Mouse (Mus musculus): ENCODE measurements at regions not wholly inside any gene's neighbourhood (a gene's known extent, or its start where the extent isn't known, plus 50 kb on each side); places are given as distances from the start of the nearest gene placed in this dataset.

- DNase-seq = no peak
These were observed 469.2 kb upstream of the Syt1 start for GRCm38 (mm10) chr10:109479941-109480340.

DNA sequence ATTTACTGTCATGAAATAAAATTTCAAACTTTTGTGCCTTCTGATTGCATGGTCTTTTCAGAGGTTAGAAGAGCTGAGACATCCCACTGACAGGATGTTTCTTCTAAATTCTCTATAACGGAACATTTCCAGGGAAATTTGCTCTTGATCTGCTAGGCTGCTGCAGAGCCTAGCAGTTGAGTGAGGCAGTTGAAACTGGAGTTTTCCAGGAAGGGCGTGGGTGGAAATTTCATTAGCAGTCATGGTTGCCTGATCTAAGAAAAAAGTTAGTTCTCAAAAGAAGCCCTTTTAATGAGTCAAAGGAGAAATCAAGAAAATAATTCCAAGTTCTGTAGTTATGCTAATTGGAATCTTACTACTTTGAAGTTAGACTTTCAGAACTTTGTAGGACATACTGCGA lies 455.7 kb upstream of the Syt1 start:
- DNase-seq = no peak

DNA sequence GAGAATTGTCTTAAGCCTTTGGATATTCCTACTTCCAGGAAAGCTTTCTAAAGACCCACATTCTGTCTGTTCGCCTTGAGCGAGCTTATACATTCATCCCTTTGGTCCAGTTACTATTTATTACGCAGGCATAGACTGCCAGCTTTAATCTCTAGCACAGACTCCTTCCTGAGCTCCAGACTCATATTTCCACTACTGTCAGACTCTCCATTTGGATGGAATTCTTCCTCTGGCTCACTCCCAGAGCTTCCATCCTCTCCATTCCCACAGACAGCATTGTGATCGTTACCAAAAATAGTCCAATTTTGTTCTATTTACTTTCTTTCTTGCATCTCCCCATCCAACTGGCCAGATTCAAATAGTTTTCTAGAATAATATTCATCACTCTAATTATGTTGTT lies 420.3 kb upstream of the Syt1 start:
- DNase-seq = no peak

GRCm38 (mm10) chr10:109427878-109428277 lies 417.1 kb upstream of the Syt1 start:
- DNase-seq = no peak

- DNase-seq = no peak
These were observed 396.2 kb upstream of the Syt1 start for GRCm38 (mm10) chr10:109407011-109407410.

DNA sequence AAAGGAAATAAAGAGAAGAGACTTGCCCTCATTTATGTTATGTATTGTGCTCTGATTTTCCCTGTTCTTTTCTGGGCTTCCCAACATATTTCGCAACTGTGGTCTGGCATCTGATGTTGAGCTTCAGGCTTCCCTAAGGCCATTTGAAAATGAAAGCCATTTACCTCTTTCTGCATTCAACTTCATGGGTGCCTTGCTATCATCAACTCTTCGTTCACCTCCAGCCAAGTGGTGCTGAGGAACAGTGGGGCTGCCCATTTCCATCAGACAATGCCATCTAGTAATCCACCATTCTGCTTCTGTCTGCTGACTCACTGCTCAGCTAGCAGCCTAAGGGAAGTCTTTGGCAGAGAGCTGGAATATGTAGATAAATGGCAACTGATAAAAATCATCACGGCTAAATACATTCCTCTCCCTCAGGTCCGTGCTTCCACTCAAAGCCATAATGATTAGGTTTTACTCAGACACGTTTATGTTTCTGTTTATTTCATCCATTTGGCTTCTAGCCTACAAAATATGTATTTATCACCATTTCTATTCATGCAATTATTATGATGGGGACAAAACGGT lies 394.4 kb upstream of the Syt1 start:
- no peak for DNase-seq

- DNase-seq = no peak
These were observed 373.0 kb upstream of the Syt1 start for GRCm38 (mm10) chr10:109383758-109384157.

DNA sequence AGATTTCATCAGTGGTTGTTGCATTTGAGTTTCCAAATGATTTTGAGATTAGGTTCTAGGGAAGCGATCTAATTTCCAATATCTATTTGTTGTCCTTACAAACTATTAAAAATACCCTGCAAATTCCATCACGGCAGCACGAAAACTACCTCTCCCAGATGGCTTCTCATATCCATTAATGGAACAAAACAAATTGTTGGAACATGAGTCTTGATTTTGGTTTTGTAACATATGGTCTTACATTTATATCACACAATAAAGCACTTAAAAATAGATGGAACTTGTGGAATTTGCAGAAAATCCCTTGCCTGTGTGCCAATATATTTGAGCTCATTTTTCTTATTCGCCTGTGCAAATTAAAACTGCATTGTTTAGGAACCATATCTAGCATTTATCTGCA lies 368.1 kb upstream of the Syt1 start:
- no peak for DNase-seq

- no peak for DNase-seq
These were observed 349.4 kb upstream of the Syt1 start for GRCm38 (mm10) chr10:109360161-109360560.

DNA sequence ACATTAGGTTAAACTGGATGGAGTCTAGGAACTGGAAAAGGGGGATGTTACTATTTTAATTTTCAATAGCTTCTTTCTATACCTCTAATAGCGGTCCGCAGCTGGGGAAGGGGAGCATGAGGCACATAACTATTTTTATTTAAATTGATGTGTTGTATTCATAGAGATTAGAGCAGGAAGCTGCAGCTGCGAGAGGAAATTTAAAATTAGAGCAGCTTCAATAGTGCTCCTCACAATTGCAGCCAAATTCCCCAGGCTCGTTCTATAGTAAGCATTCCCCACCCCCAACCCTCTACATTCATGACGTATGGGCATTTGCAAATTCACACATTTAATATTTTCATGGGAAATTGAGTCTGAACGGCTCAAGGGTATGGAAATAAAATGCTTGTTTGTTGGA lies 348.0 kb upstream of the Syt1 start:
- DNase-seq = no peak

- DNase-seq = peak; percentile 14
These were observed 322.1 kb upstream of the Syt1 start for GRCm38 (mm10) chr10:109332846-109333386.

- no peak for DNase-seq
These were observed 298.5 kb upstream of the Syt1 start for GRCm38 (mm10) chr10:109309286-109309685.

DNA sequence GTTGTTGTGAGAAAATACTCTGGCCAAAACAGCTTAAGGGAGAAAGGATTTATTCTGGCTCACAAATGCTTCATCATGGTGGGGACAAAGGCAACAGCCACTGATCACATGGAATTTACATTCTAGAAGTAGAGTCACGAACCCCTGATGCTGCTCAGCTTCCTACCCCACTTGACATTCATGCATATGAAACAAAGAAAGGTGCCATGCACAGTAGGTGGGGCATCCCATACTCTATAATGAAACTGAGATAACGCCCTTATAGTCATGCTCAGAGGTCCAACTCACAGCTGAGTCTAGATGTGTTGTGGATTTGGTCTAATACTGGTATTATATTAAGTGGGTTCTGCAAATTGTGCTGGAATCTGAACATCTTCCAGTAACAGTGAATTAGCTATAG lies 289.4 kb upstream of the Syt1 start:
- no peak for DNase-seq

- no peak for DNase-seq
These were observed 289.0 kb upstream of the Syt1 start for GRCm38 (mm10) chr10:109299785-109300184.

GRCm38 (mm10) chr10:109283348-109283747 lies 272.6 kb upstream of the Syt1 start:
- no peak for DNase-seq

DNA sequence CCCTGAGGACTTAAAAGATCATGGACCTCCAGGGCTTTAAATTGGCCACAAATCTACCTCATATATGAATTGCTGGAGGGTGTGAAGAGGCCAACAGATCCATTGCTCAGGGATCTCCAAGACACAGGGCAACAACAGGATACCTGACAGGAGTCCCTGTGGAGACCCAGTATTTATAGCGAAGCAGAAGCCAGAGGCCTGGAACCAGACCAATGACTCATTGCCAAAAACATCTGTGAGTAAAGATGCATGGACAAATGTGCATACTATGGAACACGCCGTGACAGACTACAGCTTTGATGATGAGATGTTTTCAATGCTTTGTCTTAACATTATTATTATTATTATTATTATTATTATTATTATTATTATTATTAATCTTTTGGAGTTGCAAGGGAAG lies 239.0 kb upstream of the Syt1 start:
- DNase-seq = no peak

DNA sequence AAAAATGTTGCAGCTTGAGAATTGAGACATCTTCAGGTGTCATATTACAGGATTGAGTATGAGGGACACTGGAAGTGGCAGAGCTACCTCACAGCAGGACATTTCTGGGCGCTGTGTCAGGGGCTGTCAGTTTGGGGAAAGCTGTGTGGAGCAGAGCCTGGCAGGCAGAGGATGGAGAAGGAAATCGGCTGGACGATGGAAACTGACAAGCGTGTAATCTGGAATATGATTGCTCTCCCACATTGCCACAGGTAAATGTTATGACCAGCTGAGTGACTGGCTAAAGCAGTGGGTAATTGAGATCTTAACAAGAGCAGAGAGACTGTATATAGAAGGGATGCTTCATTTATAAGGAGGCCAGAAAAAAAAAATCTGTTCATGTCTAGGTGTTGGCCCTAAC lies 235.5 kb upstream of the Syt1 start:
- DNase-seq = no peak

- DNase-seq = no peak
These were observed 226.2 kb upstream of the Syt1 start for GRCm38 (mm10) chr10:109237026-109237425.

DNA sequence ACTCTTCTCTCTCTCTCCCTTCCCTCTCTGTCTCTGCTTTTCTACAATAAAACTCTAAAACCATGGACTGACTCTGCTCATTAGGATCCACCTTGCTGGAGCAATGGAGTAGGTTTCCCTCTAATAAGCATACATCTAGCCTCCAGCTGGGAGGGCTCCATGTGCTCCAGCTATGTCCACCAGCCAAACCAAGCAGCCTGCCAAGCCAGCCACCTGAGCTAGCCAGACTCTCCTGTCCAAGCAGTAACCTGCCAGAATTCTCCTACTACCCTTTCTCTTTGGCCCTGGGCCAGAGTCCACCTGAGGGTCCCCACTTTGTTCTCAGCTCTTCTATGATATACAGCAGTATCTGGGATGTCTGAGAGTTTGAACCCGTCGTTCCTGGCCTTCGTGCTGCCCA lies 216.2 kb upstream of the Syt1 start:
- no peak for DNase-seq

- no peak for DNase-seq
These were observed 178.2 kb upstream of the Syt1 start for GRCm38 (mm10) chr10:109188761-109189503.

DNA sequence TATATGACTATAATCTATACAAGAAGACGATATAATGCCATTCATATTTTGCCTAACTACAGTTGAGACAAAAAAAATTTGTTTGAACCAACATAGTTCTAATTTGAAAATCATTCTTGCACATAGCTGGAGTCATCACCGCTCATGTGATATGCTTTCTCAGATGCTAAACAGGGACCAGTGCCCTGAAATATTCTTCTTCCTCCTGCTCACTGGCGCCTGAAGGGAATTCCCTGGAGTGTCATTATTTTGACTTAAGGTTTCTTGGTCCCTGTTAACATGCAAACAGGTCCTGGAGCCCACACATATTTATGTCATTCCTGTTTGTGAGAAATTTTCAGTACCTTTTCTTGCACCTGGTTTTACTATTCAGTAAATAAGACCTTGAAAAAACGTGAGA lies 177.5 kb upstream of the Syt1 start:
- no peak for DNase-seq

- DNase-seq = no peak
These were observed 174.5 kb upstream of the Syt1 start for GRCm38 (mm10) chr10:109185243-109185642.

- DNase-seq = no peak
These were observed 169.7 kb upstream of the Syt1 start for GRCm38 (mm10) chr10:109180527-109180926.

DNA sequence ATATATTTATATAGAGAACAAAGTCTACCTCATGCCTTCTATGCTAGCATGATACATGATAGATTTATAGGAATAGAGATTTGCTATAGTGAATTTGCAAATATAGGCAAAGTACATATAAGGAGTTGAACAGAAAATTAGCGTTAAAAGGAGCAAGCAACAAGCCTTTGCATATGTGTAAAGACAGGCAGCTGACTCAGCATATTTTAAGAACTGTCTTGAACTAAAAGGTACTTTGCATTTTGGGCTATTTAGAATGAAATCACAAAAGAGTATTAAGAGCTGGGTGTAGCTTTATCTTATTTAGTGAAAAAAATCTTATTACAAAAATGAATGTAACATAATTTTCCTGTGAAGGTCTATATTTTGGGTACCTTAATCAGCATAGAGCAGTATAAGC lies 149.9 kb upstream of the Syt1 start:
- DNase-seq = no peak

GRCm38 (mm10) chr10:109155768-109156167 lies 145.0 kb upstream of the Syt1 start:
- DNase-seq = no peak

Measured in right cerebral cortex, postnatal 14 days (tissue).